Mouse (Mus musculus): Measurements from ENCODE around the gene Amn.
A peak's percentile ranks its signal among the peaks of the same experiment; 100 is the strongest.

Gene Amn

GRCm38 (mm10) chr12:111270629-111271277, at the start of gene Amn:
TSS of gene Amn (plus strand) at chr12:111271095.
- no peak for DNase-seq (ENCODE audit: low spot score)

- no peak for DNase-seq (ENCODE audit: low spot score)
These were observed 45.6 kb upstream of the Amn start for GRCm38 (mm10) chr12:111225197-111225780.

GRCm38 (mm10) chr12:111227410-111227809, 43.5 kb upstream of the Amn start:
- no peak for DNase-seq (ENCODE audit: low spot score)

- DNase-seq (ENCODE audit: low spot score) = no peak
These were observed 42.4 kb upstream of the Amn start for GRCm38 (mm10) chr12:111228488-111228887.

GRCm38 (mm10) chr12:111230793-111231192, 40.1 kb upstream of the Amn start:
- no peak for DNase-seq (ENCODE audit: low spot score)

GRCm38 (mm10) chr12:111233798-111234197, 37.1 kb upstream of the Amn start:
- no peak for DNase-seq (ENCODE audit: low spot score)

GRCm38 (mm10) chr12:111234383-111234782, 36.5 kb upstream of the Amn start:
- DNase-seq (ENCODE audit: low spot score) = no peak

- DNase-seq (ENCODE audit: low spot score) = no peak
These were observed 35.3 kb upstream of the Amn start for GRCm38 (mm10) chr12:111235631-111236030.

- DNase-seq (ENCODE audit: low spot score) = no peak
These were observed 33.2 kb upstream of the Amn start for GRCm38 (mm10) chr12:111237611-111238188.

- no peak for DNase-seq (ENCODE audit: low spot score)
These were observed 32.5 kb upstream of the Amn start for GRCm38 (mm10) chr12:111238345-111238744.

GRCm38 (mm10) chr12:111238778-111239177, 32.1 kb upstream of the Amn start:
- peak; percentile 13 for DNase-seq (ENCODE audit: low spot score)

- no peak for DNase-seq (ENCODE audit: low spot score)
These were observed 31.0 kb upstream of the Amn start for GRCm38 (mm10) chr12:111239930-111240329.

GRCm38 (mm10) chr12:111241916-111242315, 29.0 kb upstream of the Amn start:
- DNase-seq (ENCODE audit: low spot score) = no peak

GRCm38 (mm10) chr12:111242346-111242745, 28.5 kb upstream of the Amn start:
- no peak for DNase-seq (ENCODE audit: low spot score)

GRCm38 (mm10) chr12:111243733-111244132, 27.2 kb upstream of the Amn start:
- DNase-seq (ENCODE audit: low spot score) = no peak

- no peak for DNase-seq (ENCODE audit: low spot score)
These were observed 25.8 kb upstream of the Amn start for GRCm38 (mm10) chr12:111245070-111245469.

GRCm38 (mm10) chr12:111246808-111247464, 24.0 kb upstream of the Amn start:
- DNase-seq (ENCODE audit: low spot score) = no peak

- DNase-seq (ENCODE audit: low spot score) = no peak
These were observed 21.8 kb upstream of the Amn start for GRCm38 (mm10) chr12:111249095-111249494.

- DNase-seq (ENCODE audit: low spot score) = no peak
These were observed 20.8 kb upstream of the Amn start for GRCm38 (mm10) chr12:111250116-111250515.

GRCm38 (mm10) chr12:111251227-111251626, 19.7 kb upstream of the Amn start:
- no peak for DNase-seq (ENCODE audit: low spot score)

GRCm38 (mm10) chr12:111263650-111264049, 7.2 kb upstream of the Amn start:
- no peak for DNase-seq (ENCODE audit: low spot score)

GRCm38 (mm10) chr12:111265212-111265611, 5.7 kb upstream of the Amn start:
- DNase-seq (ENCODE audit: low spot score) = no peak

GRCm38 (mm10) chr12:111266592-111266991, 4.3 kb upstream of the Amn start:
- DNase-seq (ENCODE audit: low spot score) = no peak

Data from ovary, postnatal 14 days (tissue).